Mouse (Mus musculus) cerebellum, postnatal 36 days (tissue): ENCODE data around the gene Urb1.
"Not testable (repeated sequence)": the region's sequence is repeated elsewhere in the genome, so short reads cannot be mapped to it uniquely, and the experiment has no call there.

Experiments
- DNase-seq, 2 experiments: peaks; one replicate each; pipeline ENCODE4 v3.0.0; 2021 to 2022; ENCODE audit warnings: mixed read lengths in 2 of 2

The Urb1 gene

GRCm38 (mm10) chr16:90809975-90810715 lies at the start of gene Urb1:
Urb1 (minus strand) TSS chr16:90810413.
- peak; percentile 98 to 99 for DNase-seq

DNA sequence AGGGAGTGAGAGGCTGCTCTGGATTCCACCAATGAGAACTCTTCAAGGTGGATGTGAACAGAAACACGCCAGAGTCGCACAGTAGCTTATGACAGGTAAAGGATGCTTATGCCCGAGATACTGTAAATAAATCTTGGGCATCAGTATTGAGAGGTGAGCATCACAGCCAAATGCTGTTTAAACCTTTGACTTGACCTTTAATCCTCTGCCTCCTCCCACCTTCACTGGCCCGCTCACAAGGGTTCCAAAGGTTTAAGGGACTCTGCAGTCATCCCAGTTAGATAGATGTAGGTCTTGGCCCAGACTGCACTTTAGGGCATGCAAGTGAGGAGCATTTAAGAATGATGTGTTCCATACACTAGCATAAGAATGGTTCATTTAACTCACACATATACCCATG lies 48.0 kb upstream of the Urb1 start:
- no peak for DNase-seq

DNA sequence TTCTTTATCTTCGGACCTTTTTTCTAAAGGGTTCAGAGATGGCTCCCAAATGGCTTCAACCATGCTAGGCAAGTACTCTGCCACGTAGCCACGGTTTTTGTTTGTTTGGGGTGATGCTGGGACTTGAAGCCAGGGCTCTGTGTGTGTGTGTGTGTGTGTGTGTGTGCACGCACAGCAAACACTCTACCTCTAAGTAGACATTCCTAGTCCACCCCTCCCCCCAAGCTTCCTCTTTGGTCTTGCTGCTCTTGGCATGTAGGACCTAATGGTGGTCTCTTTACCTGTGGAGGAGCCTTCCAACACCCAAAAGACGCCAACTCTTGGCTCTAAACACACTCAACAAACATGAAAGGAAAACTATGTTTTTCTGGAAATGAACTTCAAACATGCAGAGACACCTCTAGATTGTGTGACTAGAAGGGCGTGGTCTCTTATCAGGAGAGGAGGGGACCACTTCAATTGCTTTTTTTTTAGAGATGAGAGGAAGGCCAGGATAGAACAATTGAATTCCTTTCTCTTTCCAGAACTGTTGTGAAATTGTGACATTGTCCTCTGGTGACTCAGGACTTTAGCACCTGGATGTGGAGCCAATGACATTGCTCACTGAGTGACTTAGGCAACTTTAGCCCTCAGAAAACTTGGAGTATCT lies 46.5 kb upstream of the Urb1 start:
- DNase-seq: no peak

DNA sequence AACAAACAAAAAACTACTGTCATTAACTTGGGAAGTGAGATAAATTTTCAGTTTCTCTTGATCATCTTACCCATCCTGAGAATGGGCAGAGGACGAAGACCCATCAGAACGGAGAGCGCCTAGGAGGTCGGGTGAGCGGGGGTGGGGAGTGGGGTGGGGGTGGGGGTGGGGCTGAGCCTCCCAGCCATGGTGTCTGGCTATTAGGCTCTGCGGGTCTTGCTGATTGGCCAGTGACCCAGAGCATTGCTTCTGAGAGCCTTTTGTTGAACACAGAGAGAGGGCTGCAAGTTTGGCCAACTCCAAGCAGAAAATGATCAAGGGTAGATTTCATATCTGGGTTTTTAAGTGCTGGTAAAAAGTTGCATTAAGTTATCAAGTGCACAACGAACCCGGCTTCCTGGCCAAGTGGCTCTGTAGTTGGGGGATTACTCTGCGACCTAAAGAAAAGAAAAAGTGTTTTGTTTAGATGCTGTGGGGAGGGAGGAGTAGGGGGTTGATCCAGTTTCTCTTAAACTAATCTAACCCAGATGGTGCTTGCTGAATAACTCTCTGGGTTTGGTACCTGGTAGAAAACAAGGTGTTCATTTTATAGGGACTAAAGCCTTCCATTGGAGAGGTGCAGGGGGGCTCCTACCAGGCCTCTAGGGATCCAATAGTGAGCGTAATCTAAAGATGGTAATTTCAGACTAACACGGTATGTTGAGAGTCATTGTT lies 41.6 kb upstream of the Urb1 start:
- no peak for DNase-seq

DNA sequence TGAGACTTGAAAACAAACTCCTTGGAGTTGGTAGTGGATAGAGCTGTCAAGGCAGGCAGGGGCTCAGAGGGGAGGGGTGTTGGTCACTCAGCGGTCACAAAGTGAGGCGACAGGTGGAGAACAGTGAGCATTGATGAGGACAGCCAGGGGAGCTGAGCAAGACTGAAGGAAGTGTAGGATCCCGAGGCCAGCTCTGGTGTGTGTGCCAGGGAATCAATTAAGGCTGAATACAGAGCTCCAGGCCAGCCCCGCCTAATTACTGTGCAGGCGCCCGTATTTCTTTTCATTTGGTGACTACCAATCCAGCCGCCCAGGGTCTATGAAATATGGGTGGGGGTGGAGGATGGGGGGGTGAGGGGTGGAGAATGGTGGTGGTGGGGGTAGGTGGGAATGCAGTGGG lies 40.7 kb upstream of the Urb1 start:
- DNase-seq: no peak

DNA sequence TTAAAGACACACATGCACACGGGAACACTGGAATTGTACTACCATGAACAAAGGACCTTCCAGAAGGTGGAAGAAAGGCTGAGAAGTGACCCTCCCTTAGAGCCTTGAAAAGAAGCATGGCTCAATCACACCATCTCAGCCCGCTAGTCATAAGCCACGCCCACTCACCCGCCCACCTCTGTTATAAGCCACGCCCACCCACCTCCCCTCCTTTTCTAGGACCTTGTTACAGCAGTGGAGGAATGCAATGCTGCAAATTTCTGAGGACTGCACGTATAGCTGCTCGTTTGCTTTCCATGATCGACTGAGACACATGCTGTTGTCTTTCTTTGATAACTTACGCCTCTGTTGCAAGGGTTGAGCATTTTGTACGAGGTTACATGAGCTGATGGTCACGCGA lies 39.0 kb upstream of the Urb1 start:
- DNase-seq: no peak

DNA sequence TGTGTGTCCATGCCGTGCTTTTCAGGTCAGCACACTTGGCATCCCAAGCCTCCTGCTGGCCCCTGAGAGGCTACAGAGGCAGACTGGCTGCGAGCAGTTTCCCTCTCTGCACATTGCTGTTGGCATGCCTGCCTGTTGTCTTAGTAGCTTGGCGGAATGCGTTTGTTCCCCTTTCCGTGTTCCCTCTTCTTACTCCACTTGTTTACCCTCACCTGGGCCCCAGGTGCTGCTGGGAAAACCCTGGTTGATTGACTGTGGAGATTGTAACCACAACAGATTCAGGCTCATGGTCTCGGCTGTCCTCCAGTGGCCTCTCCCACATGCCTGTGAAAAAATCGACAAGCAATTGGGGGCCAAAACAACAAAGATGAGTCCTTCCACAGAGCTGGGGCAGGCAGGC lies 38.5 kb upstream of the Urb1 start:
- no peak for DNase-seq

DNA sequence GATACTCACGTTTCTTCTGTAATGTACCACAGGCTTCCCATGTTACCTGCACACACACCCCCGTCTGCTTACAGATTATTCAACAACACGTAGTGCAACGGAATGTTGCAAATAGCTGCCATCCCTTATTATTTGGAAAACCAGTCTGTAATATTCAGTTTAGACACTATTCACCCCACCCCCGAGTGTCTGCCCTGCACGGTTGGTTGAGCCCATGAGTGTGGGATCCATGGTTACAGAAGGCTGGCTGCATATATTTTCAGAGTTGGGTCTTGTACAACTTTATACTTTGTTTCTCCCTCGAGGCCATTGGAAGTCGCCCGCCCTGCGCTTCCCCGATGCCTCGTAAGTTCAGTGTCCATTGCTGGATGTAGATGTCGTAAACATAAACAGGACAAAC lies 35.4 kb upstream of the Urb1 start:
- DNase-seq: no peak

- no peak for DNase-seq
Observed at GRCm38 (mm10) chr16:90845038-90845437, 34.8 kb upstream of the Urb1 start.

GRCm38 (mm10) chr16:90842164-90842563 lies 32.0 kb upstream of the Urb1 start:
- no peak for DNase-seq

DNA sequence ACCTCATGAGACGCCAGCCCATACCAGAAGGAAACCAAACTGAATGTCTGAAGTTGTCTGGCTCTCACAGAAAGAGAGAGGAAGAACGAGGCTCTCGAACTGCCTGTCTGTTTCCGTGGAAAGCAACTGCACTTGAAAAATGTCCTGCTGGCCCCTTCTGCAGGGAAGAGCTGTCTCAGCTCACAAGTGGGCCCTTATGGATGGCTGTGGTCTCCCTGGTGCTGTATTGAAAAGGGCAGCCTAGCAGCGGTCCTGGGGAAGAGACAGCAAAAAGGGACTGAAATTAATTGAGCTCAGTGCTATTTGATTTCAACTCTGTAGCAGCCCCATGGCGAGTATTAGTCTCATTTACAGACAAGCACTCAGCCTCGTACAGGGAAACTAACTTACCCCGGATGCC lies 27.2 kb upstream of the Urb1 start:
- no peak for DNase-seq

- no peak for DNase-seq
Observed at GRCm38 (mm10) chr16:90833041-90833791, 23.0 kb upstream of the Urb1 start.

DNA sequence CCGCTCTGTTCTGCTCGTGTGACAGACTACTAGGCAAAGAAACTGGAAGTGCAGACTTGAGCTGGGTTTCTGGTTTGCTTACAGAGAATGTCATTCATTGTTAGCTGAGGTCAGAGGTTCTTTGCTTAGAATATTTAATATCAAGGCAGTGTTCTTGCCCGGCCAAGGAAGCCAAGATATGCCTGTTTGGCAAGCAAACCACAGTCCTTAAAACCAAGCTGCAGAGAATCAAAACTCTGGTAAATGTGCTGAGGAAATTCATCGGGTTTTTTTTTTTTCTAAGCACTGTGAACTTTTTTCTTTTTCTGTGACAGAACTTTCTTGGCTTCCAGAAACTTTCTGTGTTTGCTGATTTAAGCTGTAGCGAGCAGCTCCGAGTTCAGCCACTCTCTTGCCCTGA lies 22.3 kb upstream of the Urb1 start:
- DNase-seq: no peak

DNA sequence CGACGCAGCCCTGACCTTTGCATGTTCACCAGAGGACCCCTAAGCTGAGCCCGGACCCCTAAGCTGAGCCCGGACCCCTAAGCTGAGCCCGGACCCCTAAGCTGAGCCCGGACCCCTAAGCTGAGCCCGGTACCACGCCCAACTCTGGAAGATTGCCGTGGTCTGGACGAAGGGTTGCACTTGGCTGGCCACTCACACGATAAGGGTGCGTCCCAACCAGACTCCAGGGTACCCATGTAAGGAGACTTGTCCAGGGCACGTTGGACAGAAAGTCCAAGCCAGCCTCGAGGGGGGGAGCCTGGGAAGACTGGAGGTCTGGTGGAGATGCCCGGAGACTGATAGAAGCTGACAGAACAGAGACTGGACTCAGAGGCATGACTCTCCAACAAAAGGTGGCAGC lies 21.5 kb upstream of the Urb1 start:
- DNase-seq: no peak

- peak; percentile 72 to 74 for DNase-seq
Observed at GRCm38 (mm10) chr16:90830686-90831439, 20.6 kb upstream of the Urb1 start.

DNA sequence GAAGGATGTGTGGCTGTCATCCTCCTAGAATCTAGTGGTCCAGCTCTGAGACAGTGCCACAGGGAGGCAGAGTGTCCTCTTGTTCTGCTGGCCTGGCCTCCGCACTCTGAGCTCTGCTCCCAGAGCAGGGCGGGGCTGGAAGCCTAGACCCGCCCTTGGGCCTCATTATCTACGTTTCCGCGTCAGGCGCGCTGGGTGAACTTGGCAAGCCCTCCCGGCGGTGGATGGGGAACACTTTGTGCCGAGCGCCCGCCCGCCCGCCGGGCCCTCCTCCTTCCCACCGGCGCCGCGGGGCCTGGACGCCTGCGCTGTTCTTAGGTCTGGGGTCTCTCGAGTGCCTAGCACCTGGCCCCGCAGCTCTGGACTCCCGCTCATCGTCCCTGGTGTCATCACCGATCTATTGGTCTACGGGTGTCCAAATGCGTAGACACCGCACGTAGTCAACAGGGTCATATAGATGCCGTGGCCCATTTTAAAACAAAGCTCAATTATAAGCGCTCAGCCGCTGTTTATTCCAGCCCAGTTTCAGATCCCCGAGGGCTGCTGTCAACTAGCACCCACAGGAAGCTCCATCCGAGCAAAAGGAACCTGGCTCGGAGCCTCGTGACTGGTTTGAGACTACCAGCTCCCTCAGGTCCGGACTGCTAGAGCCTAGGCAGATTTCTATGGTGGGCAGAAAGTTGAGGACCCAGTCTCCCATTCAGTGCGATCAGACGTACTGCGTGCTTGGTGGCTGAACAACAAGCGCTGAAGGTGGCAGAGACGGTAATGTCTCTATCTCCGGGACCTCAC lies 19.9 kb upstream of the Urb1 start:
- peak; percentile 76 to 81 for DNase-seq

- DNase-seq: no peak
Observed at GRCm38 (mm10) chr16:90829136-90829535, 18.9 kb upstream of the Urb1 start.

DNA sequence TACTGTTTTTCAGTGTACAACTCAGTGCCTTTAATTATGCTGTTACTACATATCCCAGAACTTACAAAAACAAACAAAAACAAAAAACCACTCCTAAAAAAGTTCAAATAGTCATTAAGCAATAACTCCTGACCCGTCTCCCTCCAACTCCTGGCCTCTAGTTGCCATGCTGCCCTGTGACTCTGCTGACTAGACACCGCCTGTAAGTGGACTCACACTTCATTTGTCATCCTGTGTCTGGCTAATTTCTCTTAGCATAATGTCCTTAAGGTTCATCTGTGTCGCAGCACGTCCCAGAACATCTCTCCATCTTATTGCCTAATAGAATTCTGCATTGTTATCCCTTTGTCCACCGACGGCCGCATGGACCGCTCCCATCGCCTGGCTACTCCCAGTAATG lies 17.3 kb upstream of the Urb1 start:
- no peak for DNase-seq

GRCm38 (mm10) chr16:90826457-90826856 lies 16.2 kb upstream of the Urb1 start, which contains the start of gene Eva1c:
Eva1c (plus strand) TSS chr16:90826719.
- DNase-seq: no peak

- DNase-seq: no peak
Observed at GRCm38 (mm10) chr16:90826041-90826440, 15.8 kb upstream of the Urb1 start.

GRCm38 (mm10) chr16:90823986-90824385 lies 13.8 kb upstream of the Urb1 start:
- DNase-seq: not testable (repeated sequence)

GRCm38 (mm10) chr16:90822981-90823380 lies 12.8 kb upstream of the Urb1 start:
- DNase-seq: no peak
